Mouse (Mus musculus): ENCODE measurements around the gene Gk2. TPM values are rescaled to one million over a fixed set of nuclear protein-coding genes. Genes with fewer than 3 reads are reported as not detected.

The Gk2 gene
- polyA plus RNA-seq (2015; fragmentation: Nextera tagmentation; extraction: Ambion mirVana): not detected in 2 replicates

GRCm38 (mm10) chr5:97456816-97457215, at the start of gene Gk2:
Gk2 (minus strand) TSS chr5:97457021.
- no peaks in the 10 kb centered on the region for H3K9me3 ChIP-seq (replicated peaks)
- no peak for ATAC-seq
- H3K36me3 ChIP-seq (ENCODE audit: poor library complexity, severe bottlenecking): no peaks in the 10 kb centered on the region
- 94% methylated on average over 10 of the region's 10 CpGs for WGBS
- no peak within 1 kb of the TSS for H3K4me2 ChIP-seq
- no peak within 1 kb of the TSS for H3K4me3 ChIP-seq
- H3K27ac ChIP-seq: no peak within 1 kb of the TSS
- H3K4me1 ChIP-seq: no peaks in the 10 kb centered on the region
- H3K27me3 ChIP-seq: no peaks in the 10 kb centered on the region
- no peak within 1 kb of the TSS for H3K9ac ChIP-seq

GRCm38 (mm10) chr5:97498041-97498440, 41.2 kb upstream of the Gk2 start:
- ATAC-seq: no peak

GRCm38 (mm10) chr5:97495488-97496092, 38.8 kb upstream of the Gk2 start:
- no peak overlapping the region for H3K27ac ChIP-seq
- H3K36me3 ChIP-seq (ENCODE audit: poor library complexity, severe bottlenecking): no peaks in the 10 kb centered on the region
- no peak overlapping the region for H3K4me2 ChIP-seq
- no peak overlapping the region for H3K4me3 ChIP-seq
- 61% methylated on average over 5 of the region's 5 CpGs for WGBS
- 0 out of 2 replicates have a peak, but pooled peaks cover 5% of the 10 kb centered on the region for H3K4me1 ChIP-seq
- no peak for ATAC-seq
- no peaks in the 10 kb centered on the region for H3K27me3 ChIP-seq
- H3K9me3 ChIP-seq (replicated peaks): no peaks in the 10 kb centered on the region
- no peak overlapping the region for H3K9ac ChIP-seq

More at GRCm38 (mm10) chr5:97498041-97498440, 41.2 kb upstream of the Gk2 start:
- Histone ChIP-seq H3K4me1 (0 out of 2 replicates have a peak, but pooled peaks cover 5% of the 10 kb centered on the region), H3K27me3 (no peaks in the 10 kb centered on the region), H3K4me3 (no peak overlapping the region), H3K9me3 (replicated peaks) (no peaks in the 10 kb centered on the region), H3K4me2 (no peak overlapping the region), H3K9ac (no peak overlapping the region), H3K36me3 (ENCODE audit: poor library complexity, severe bottlenecking) (no peaks in the 10 kb centered on the region), H3K27ac (no peak overlapping the region)

GRCm38 (mm10) chr5:97493421-97493820, 36.6 kb upstream of the Gk2 start:
- Histone ChIP-seq H3K9me3 (replicated peaks) (no peaks in the 10 kb centered on the region), H3K27ac (no peak overlapping the region), H3K9ac (no peak overlapping the region), H3K4me3 (no peak overlapping the region), H3K4me1 (0 out of 2 replicates have a peak, but pooled peaks cover 5% of the 10 kb centered on the region), H3K27me3 (no peaks in the 10 kb centered on the region), H3K36me3 (ENCODE audit: poor library complexity, severe bottlenecking) (no peaks in the 10 kb centered on the region), H3K4me2 (no peak overlapping the region)
- no peak for ATAC-seq
- WGBS: 95% methylated on average over 5 of the region's 5 CpGs

GRCm38 (mm10) chr5:97486141-97486540, 29.3 kb upstream of the Gk2 start:
- Histone ChIP-seq H3K9me3 (replicated peaks) (no peaks in the 10 kb centered on the region), H3K27me3 (no peaks in the 10 kb centered on the region), H3K27ac (no peak overlapping the region), H3K4me3 (no peak overlapping the region), H3K4me2 (no peak overlapping the region), H3K36me3 (ENCODE audit: poor library complexity, severe bottlenecking) (no peaks in the 10 kb centered on the region), H3K9ac (no peak overlapping the region), H3K4me1 (no peaks in the 10 kb centered on the region)
- WGBS: 80% methylated on average over 5 of the region's 5 CpGs
- ATAC-seq: no peak

- H3K9ac ChIP-seq: no peak overlapping the region
- H3K27ac ChIP-seq: no peak overlapping the region
- H3K9me3 ChIP-seq (replicated peaks): no peaks in the 10 kb centered on the region
- no peak overlapping the region for H3K4me2 ChIP-seq
- H3K4me3 ChIP-seq: no peak overlapping the region
- H3K36me3 ChIP-seq (ENCODE audit: poor library complexity, severe bottlenecking): no peaks in the 10 kb centered on the region
- ATAC-seq: no peak
- no peaks in the 10 kb centered on the region for H3K27me3 ChIP-seq
- 85% methylated on average over 1 of the region's 1 CpGs for WGBS
- H3K4me1 ChIP-seq: no peaks in the 10 kb centered on the region
Observed at GRCm38 (mm10) chr5:97479991-97480390, 23.2 kb upstream of the Gk2 start.

- H3K36me3 ChIP-seq (ENCODE audit: poor library complexity, severe bottlenecking): no peaks in the 10 kb centered on the region
- no peak overlapping the region for H3K4me2 ChIP-seq
- H3K4me3 ChIP-seq: no peak overlapping the region
- no peaks in the 10 kb centered on the region for H3K27me3 ChIP-seq
- H3K27ac ChIP-seq: peak overlapping the region; percentile 40; the same call in 1 of the 2 replicates
- ATAC-seq: no peak
- no peaks in the 10 kb centered on the region for H3K9me3 ChIP-seq (replicated peaks)
- WGBS: 71% methylated on average over 7 of the region's 7 CpGs
- H3K9ac ChIP-seq: no peak overlapping the region
- H3K4me1 ChIP-seq: peaks cover 6% of the 10 kb centered on the region; the same call in 1 of the 2 replicates
Observed at GRCm38 (mm10) chr5:97467246-97467645, 10.4 kb upstream of the Gk2 start.

GRCm38 (mm10) chr5:97466430-97467158, 9.8 kb upstream of the Gk2 start:
- H3K9me3 ChIP-seq (replicated peaks): no peaks in the 10 kb centered on the region
- H3K4me1 ChIP-seq: peaks cover 6% of the 10 kb centered on the region; the same call in 1 of the 2 replicates
- H3K27me3 ChIP-seq: no peaks in the 10 kb centered on the region
- H3K4me2 ChIP-seq: no peak overlapping the region
- H3K27ac ChIP-seq: peak overlapping the region; percentile 8; the same call in 1 of the 2 replicates
- WGBS: 63% methylated on average over 10 of the region's 10 CpGs
- no peak overlapping the region for H3K9ac ChIP-seq
- no peaks in the 10 kb centered on the region for H3K36me3 ChIP-seq (ENCODE audit: poor library complexity, severe bottlenecking)
- no peak overlapping the region for H3K4me3 ChIP-seq
- peak; percentile 63 for ATAC-seq

GRCm38 (mm10) chr5:97465956-97466355, 9.1 kb upstream of the Gk2 start:
- H3K9ac ChIP-seq: no peak overlapping the region
- peaks cover 6% of the 10 kb centered on the region; the same call in 1 of the 2 replicates for H3K4me1 ChIP-seq
- H3K9me3 ChIP-seq (replicated peaks): no peaks in the 10 kb centered on the region
- no peak overlapping the region for H3K4me2 ChIP-seq
- ATAC-seq: 0 out of 2 replicates have a peak, but pooled peaks have one; percentile 36
- WGBS: 69% methylated on average over 3 of the region's 3 CpGs
- H3K27me3 ChIP-seq: no peaks in the 10 kb centered on the region
- H3K36me3 ChIP-seq (ENCODE audit: poor library complexity, severe bottlenecking): no peaks in the 10 kb centered on the region
- H3K27ac ChIP-seq: no peak overlapping the region
- no peak overlapping the region for H3K4me3 ChIP-seq

- H3K9me3 ChIP-seq (replicated peaks): no peaks in the 10 kb centered on the region
- H3K27ac ChIP-seq: no peak overlapping the region
- H3K4me3 ChIP-seq: no peak overlapping the region
- H3K4me2 ChIP-seq: no peak overlapping the region
- H3K4me1 ChIP-seq: peaks cover 6% of the 10 kb centered on the region; the same call in 1 of the 2 replicates
- H3K9ac ChIP-seq: no peak overlapping the region
- H3K36me3 ChIP-seq (ENCODE audit: poor library complexity, severe bottlenecking): no peaks in the 10 kb centered on the region
- no peaks in the 10 kb centered on the region for H3K27me3 ChIP-seq
- no peak for ATAC-seq
- 94% methylated on average over 3 of the region's 3 CpGs for WGBS
Observed at GRCm38 (mm10) chr5:97462856-97463255, 6.0 kb upstream of the Gk2 start.

GRCm38 (mm10) chr5:97451451-97451850, 5.4 kb downstream of the Gk2 start:
- ATAC-seq: no peak
- WGBS: 91% methylated on average over 4 of the region's 4 CpGs

GRCm38 (mm10) chr5:97444191-97444590, 12.6 kb downstream of the Gk2 start:
- Histone ChIP-seq H3K4me1 (no peaks in the 10 kb centered on the region), H3K9ac (no peak overlapping the region), H3K27me3 (no peaks in the 10 kb centered on the region), H3K4me2 (no peak overlapping the region), H3K4me3 (no peak overlapping the region), H3K27ac (no peak overlapping the region), H3K36me3 (ENCODE audit: poor library complexity, severe bottlenecking) (no peaks in the 10 kb centered on the region), H3K9me3 (replicated peaks) (no peaks in the 10 kb centered on the region)
- 63% methylated on average over 1 of the region's 1 CpGs for WGBS
- no peak for ATAC-seq

More at GRCm38 (mm10) chr5:97451451-97451850, 5.4 kb downstream of the Gk2 start:
- Histone ChIP-seq H3K36me3 (ENCODE audit: poor library complexity, severe bottlenecking) (no peaks in the 10 kb centered on the region), H3K9ac (no peak overlapping the region), H3K4me1 (no peaks in the 10 kb centered on the region), H3K4me3 (no peak overlapping the region), H3K9me3 (replicated peaks) (no peaks in the 10 kb centered on the region), H3K27ac (no peak overlapping the region), H3K4me2 (no peak overlapping the region), H3K27me3 (no peaks in the 10 kb centered on the region)

All from forebrain, embryonic 13.5 days (tissue).